Mouse (Mus musculus) hematopoietic stem cell, adult 5-6 weeks (primary cell): Measurements from ENCODE around the gene Rap1a. TPM values are rescaled to one million over a fixed set of nuclear protein-coding genes. Genes with fewer than 3 reads are reported as not detected.

Experiments used
- ATAC-seq, 2 experiments: fragments of 125-278 bp in 1 of 2; replicated peaks in 1 of 2; 2 replicates each; pipeline ENCODE4 v1.8.0; 2016 to 2017; ENCODE audit warnings: inconsistent platforms in 2 of 2, mild to moderate bottlenecking in 2 of 2, moderate number of reproducible peaks in 2 of 2, low read depth in 1 of 2, moderate TSS enrichment in 1 of 2; ENCODE audit not compliant: low FRiP score in 2 of 2, poor library complexity in 2 of 2, severe bottlenecking in 2 of 2, insufficient read depth in 1 of 2, low TSS enrichment in 1 of 2
- total RNA-seq: library from RNA; stranded (forward); fragments of 172-1452, 232-1000 nt; gene quantifications from 2 replicates; pipeline ENCODE4 v1.2.3, GENCODE M21; 2017

Rap1a gene
- total RNA-seq = 130 and 153 TPM in 2 replicates

- ATAC-seq = peak; percentile 34 to 51
Measured at GRCm38 (mm10) chr3:105801191-105802166, at the start of gene Rap1a. TSS of gene Rap1a (minus strand) at chr3:105801336.

GRCm38 (mm10) chr3:105846294-105847069, 45.3 kb upstream of the Rap1a start:
- no peak for ATAC-seq

GRCm38 (mm10) chr3:105839836-105840235, 38.7 kb upstream of the Rap1a start:
- no peak for ATAC-seq

GRCm38 (mm10) chr3:105838655-105839054, 37.5 kb upstream of the Rap1a start:
- ATAC-seq = no peak

- no peak for ATAC-seq
Measured at GRCm38 (mm10) chr3:105836883-105837282, 35.7 kb upstream of the Rap1a start.

- ATAC-seq = no peak
Measured at GRCm38 (mm10) chr3:105835875-105836274, 34.7 kb upstream of the Rap1a start.

GRCm38 (mm10) chr3:105831584-105831983, 30.4 kb upstream of the Rap1a start:
- ATAC-seq = no peak

- peak; percentile 36 to 37; a peak in 3 of 4 replicates for ATAC-seq
Measured at GRCm38 (mm10) chr3:105825501-105826161, 24.5 kb upstream of the Rap1a start.

- ATAC-seq = no peak
Measured at GRCm38 (mm10) chr3:105824704-105825103, 23.6 kb upstream of the Rap1a start.

- ATAC-seq = no peak
Measured at GRCm38 (mm10) chr3:105824103-105824502, 23.0 kb upstream of the Rap1a start.

- no peak for ATAC-seq
Measured at GRCm38 (mm10) chr3:105823609-105824008, 22.5 kb upstream of the Rap1a start.

- no peak for ATAC-seq
Measured at GRCm38 (mm10) chr3:105821504-105821903, 20.4 kb upstream of the Rap1a start.

- ATAC-seq = no peak
Measured at GRCm38 (mm10) chr3:105820272-105820671, 19.1 kb upstream of the Rap1a start.

- no peak for ATAC-seq
Measured at GRCm38 (mm10) chr3:105818130-105819004, 17.2 kb upstream of the Rap1a start.

- 0 out of 4 replicates have a peak, but pooled peaks of 1 of the 2 experiments have one; percentile 14 for ATAC-seq
Measured at GRCm38 (mm10) chr3:105816089-105816488, 15.0 kb upstream of the Rap1a start.

- ATAC-seq = peak; percentile 93 to 99
Measured at GRCm38 (mm10) chr3:105815236-105815904, 14.2 kb upstream of the Rap1a start.
